Mouse (Mus musculus) intestine, embryonic 15.5 days (tissue): ENCODE measurements around the gene Gpr183. TPM values are rescaled to one million over a fixed set of nuclear protein-coding genes. Genes with fewer than 3 reads are reported as not detected.

ENCODE experiments used
- ATAC-seq: fragments of 200-750 bp; cut with Nextera tagmentation; 2 replicates; pipeline ENCODE4 v1.8.0; 2017; ENCODE audit warnings: moderate TSS enrichment, moderate library complexity
- H3K27ac ChIP-seq: fragments of 300-500 bp; sonication (generic); 2 replicates; pipeline ENCODE4 v1.5.1; 2015; ENCODE audit warnings: mild to moderate bottlenecking, inconsistent platforms
- H3K27me3 ChIP-seq: fragments of 300-500 bp; sonication (generic); replicated peaks from 2 replicates; pipeline ENCODE4 v1.6.1; 2015; ENCODE audit warnings: inconsistent platforms
- H3K36me3 ChIP-seq: fragments of 300-500 bp; sonication (generic); 2 replicates; pipeline ENCODE4 v1.6.1; 2015; ENCODE audit warnings: inconsistent platforms
- H3K4me1 ChIP-seq: fragments of 300-500 bp; sonication (generic); replicated peaks from 2 replicates; pipeline ENCODE4 v1.6.1; 2015; ENCODE audit warnings: inconsistent platforms
- H3K4me2 ChIP-seq: fragments of 300-500 bp; sonication (generic); replicated peaks from 2 replicates; pipeline ENCODE4 v1.6.1; 2015; ENCODE audit warnings: mild to moderate bottlenecking, inconsistent platforms
- H3K4me3 ChIP-seq: fragments of 300-500 bp; sonication (generic); replicated peaks from 2 replicates; pipeline ENCODE4 v1.5.1; 2015; ENCODE audit warnings: inconsistent platforms
- H3K9ac ChIP-seq: fragments of 300-500 bp; sonication (generic); 2 replicates; pipeline ENCODE4 v1.6.1; 2015; ENCODE audit warnings: inconsistent platforms
- H3K9me3 ChIP-seq: fragments of 300-500 bp; sonication (generic); 2 replicates; pipeline ENCODE4 v1.6.1; 2016; ENCODE audit warnings: inconsistent platforms
- WGBS: fragments of 180-500 bp; shearing (Covaris S2); methylation state at CpG from one replicate; pipeline ENCODE4 v1.1.7; 2015; 5-methylcytosine and 5-hydroxymethylcytosine counted together
- polyA plus RNA-seq: library from polyadenylated mRNA; unstranded; fragments of >200 nt; fragmentation: Nextera tagmentation; extraction: Ambion mirVana; gene quantifications from 2 replicates; pipeline ENCODE4 v1.2.1, GENCODE M21; 2015

Gene Gpr183
- polyA plus RNA-seq, 1 experiment from 2014 or later = 3.7 TPM

GRCm38 (mm10) chr14:121996786-121997185 lies 31.8 kb upstream of the Gpr183 start:
- Histone ChIP-seq H3K36me3 (peaks cover 3% of the 10 kb centered on the region; the same call in 1 of the 2 replicates), H3K4me2 (no peak overlapping the region), H3K4me3 (no peak overlapping the region), H3K4me1 (no peaks in the 10 kb centered on the region), H3K9me3 (no peaks in the 10 kb centered on the region), H3K9ac (no peak overlapping the region), H3K27ac (no peak overlapping the region), H3K27me3 (no peaks in the 10 kb centered on the region)
- no peak for ATAC-seq
- 81% methylated on average over 8 of the region's 8 CpGs for WGBS

GRCm38 (mm10) chr14:121995557-121995870 lies 30.5 kb upstream of the Gpr183 start:
- 76% methylated on average over 1 of the region's 1 CpGs for WGBS
- H3K27ac ChIP-seq = no peak overlapping the region
- ATAC-seq = no peak

DNA sequence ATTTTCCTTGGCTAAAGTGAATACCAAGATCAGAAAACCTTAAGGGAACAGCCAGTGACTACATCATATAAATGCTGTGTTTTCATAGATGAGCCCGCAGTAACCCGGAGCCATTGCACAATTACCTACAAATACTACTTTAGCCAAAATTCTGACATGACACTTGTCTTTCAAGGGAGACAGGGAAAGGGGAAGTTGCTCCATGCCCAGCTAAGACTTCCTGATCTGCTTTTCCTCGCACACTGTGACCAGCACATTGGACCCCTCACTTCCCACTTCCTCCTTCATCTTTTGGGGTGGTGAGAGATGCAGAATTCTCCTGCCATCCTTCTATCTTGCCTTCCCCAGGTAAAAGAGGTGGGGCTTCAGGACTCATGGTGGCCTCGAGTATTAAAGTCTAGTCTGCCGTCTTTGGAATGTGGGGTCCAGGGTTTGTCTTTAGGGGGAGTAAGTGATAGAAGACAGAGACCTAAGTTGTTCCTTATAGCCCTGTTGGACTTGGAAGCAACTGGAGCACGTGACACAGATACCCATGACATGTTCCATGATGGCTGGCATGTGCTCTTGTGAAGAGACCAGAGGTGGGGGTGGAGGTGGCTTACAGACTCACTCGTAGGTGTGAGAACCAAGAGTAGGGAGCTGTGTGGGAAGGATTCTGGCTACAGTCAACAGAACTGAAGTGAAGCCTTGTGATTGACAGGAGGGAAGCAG lies 30.0 kb upstream of the Gpr183 start:
- H3K9me3 ChIP-seq = no peaks in the 10 kb centered on the region
- no peak overlapping the region for H3K9ac ChIP-seq
- no peaks in the 10 kb centered on the region for H3K4me1 ChIP-seq
- WGBS = 91% methylated on average over 7 of the region's 7 CpGs
- no peak for ATAC-seq
- H3K27ac ChIP-seq = no peak overlapping the region
- H3K36me3 ChIP-seq = peaks cover 3% of the 10 kb centered on the region; the same call in 1 of the 2 replicates
- no peaks in the 10 kb centered on the region for H3K27me3 ChIP-seq
- H3K4me2 ChIP-seq = no peak overlapping the region
- H3K4me3 ChIP-seq = no peak overlapping the region

More at GRCm38 (mm10) chr14:121995557-121995870, 30.5 kb upstream of the Gpr183 start:
- Histone ChIP-seq H3K9me3 (no peaks in the 10 kb centered on the region), H3K4me1 (no peaks in the 10 kb centered on the region), H3K27me3 (no peaks in the 10 kb centered on the region), H3K4me3 (no peak overlapping the region), H3K9ac (no peak overlapping the region), H3K4me2 (no peak overlapping the region), H3K36me3 (peaks cover 3% of the 10 kb centered on the region; the same call in 1 of the 2 replicates)

DNA sequence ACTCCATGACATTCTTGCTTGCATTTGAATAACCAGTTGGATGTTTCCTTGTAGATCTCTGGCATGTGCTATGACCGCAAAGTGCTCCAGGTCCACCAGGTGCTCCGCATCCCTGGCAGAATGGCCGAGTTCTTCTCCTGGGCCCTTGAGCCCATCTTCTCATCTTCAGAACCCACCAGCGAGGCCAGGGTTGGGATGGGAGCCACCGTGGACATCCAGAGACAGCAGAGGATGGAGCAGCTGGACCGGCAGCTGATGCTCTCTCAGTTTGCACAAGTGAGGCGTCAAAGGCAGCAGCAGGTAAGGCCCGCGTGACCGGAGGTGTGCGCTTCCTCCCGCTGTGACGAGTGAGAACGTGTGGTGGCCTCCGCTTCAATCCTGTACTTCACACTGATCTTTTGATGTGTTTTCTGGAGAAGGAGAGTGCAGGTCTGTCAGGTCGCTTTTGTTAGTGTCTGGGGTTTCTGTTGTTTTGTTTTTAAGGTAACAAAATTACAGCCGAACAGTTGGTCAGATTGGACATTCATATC lies 29.2 kb upstream of the Gpr183 start:
- Histone ChIP-seq H3K4me3 (no peak overlapping the region), H3K9me3 (no peaks in the 10 kb centered on the region), H3K4me2 (no peak overlapping the region), H3K36me3 (peaks cover 3% of the 10 kb centered on the region; the same call in 1 of the 2 replicates), H3K9ac (no peak overlapping the region), H3K4me1 (no peaks in the 10 kb centered on the region), H3K27me3 (no peaks in the 10 kb centered on the region), H3K27ac (no peak overlapping the region)
- WGBS = 91% methylated on average over 17 of the region's 17 CpGs
- no peak for ATAC-seq

GRCm38 (mm10) chr14:121993616-121994015 lies 28.6 kb upstream of the Gpr183 start:
- Histone ChIP-seq H3K4me1 (no peaks in the 10 kb centered on the region), H3K9ac (no peak overlapping the region), H3K9me3 (no peaks in the 10 kb centered on the region), H3K27ac (no peak overlapping the region), H3K4me2 (no peak overlapping the region), H3K4me3 (no peak overlapping the region), H3K36me3 (peaks cover 3% of the 10 kb centered on the region; the same call in 1 of the 2 replicates), H3K27me3 (no peaks in the 10 kb centered on the region)
- 72% methylated on average over 4 of the region's 4 CpGs for WGBS
- no peak for ATAC-seq

DNA sequence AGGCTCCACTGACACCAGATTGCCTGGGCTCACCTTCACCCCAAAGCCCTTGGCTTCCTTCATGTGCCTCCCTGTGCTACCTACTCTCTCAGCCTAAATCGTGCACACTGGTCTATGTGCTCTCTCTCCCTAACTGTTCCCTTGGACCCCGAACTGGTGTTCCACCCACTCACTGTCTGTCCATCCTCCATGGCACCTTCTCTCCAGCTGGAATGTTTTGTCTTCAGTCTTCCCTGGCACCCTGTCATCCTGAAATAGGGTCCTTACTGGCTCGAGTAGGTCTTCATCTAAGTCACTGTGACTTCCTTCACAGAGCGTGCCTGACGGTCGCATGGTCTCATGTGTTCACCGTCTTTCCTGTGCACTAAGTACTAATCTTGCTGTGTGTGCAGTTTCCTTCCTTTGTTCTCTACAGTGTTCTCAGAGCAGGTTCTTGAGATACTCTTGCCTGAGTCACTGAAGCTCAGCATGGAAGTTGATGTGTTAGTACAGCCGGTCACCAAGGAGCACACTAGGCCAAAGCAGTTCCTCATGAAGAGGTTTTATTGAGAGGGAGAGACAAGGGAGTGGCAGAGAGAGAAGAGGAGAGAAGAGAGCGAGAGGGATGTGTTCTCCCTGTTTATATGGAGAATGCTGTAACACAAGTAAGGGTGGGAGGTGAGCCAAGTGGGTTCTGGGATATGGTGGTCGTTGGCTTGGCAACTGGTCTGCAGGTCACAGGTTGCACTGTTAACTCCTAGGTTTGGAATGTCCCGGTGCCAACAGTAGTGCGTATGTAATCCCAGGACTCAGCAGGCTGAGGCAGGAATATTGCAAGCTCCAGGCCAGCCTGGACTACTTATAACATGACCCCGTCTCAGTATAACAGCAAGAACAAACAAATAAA lies 27.6 kb upstream of the Gpr183 start:
- H3K27ac ChIP-seq = no peak overlapping the region
- no peak overlapping the region for H3K4me3 ChIP-seq
- H3K36me3 ChIP-seq = peaks cover 3% of the 10 kb centered on the region; the same call in 1 of the 2 replicates
- WGBS = 86% methylated on average over 13 of the region's 13 CpGs
- ATAC-seq = no peak
- no peaks in the 10 kb centered on the region for H3K27me3 ChIP-seq
- no peaks in the 10 kb centered on the region for H3K9me3 ChIP-seq
- H3K4me1 ChIP-seq = no peaks in the 10 kb centered on the region
- no peak overlapping the region for H3K9ac ChIP-seq
- no peak overlapping the region for H3K4me2 ChIP-seq

- Histone ChIP-seq H3K4me2 (no peak overlapping the region), H3K9me3 (no peaks in the 10 kb centered on the region), H3K9ac (no peak overlapping the region), H3K36me3 (peaks cover 3% of the 10 kb centered on the region; the same call in 1 of the 2 replicates), H3K4me3 (no peak overlapping the region), H3K27ac (no peak overlapping the region), H3K27me3 (no peaks in the 10 kb centered on the region), H3K4me1 (no peaks in the 10 kb centered on the region)
- no peak for ATAC-seq
Measured at GRCm38 (mm10) chr14:121991921-121992320, 26.9 kb upstream of the Gpr183 start.

DNA sequence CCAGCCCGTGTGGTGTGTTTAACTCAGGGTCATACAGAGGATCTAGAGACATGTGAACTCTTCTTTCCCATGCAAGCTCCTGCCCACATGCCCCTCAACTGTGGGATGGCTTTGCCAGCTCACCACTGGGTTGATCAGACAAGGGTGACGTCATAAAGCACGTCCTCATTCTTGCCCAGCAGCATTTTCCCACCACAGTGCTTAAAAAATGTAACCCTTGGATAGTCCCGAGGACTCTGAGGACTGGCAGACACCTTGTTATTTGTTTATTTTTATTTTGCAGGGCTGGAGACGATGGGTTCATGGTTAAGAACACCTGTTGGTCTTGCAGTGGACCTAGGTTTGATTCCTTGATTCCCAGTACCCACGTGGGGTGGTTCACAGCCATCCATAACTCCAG lies 25.9 kb upstream of the Gpr183 start:
- Histone ChIP-seq H3K4me3 (no peak overlapping the region), H3K36me3 (peaks cover 3% of the 10 kb centered on the region; the same call in 1 of the 2 replicates), H3K27ac (no peak overlapping the region), H3K4me2 (no peak overlapping the region), H3K27me3 (no peaks in the 10 kb centered on the region), H3K9ac (no peak overlapping the region), H3K4me1 (no peaks in the 10 kb centered on the region), H3K9me3 (no peaks in the 10 kb centered on the region)
- 77% methylated on average over 6 of the region's 6 CpGs for WGBS
- no peak for ATAC-seq

- no peak overlapping the region for H3K4me2 ChIP-seq
- H3K9ac ChIP-seq = no peak overlapping the region
- no peak overlapping the region for H3K4me3 ChIP-seq
- no peaks in the 10 kb centered on the region for H3K9me3 ChIP-seq
- H3K27ac ChIP-seq = no peak overlapping the region
- H3K36me3 ChIP-seq = peaks cover 3% of the 10 kb centered on the region; the same call in 1 of the 2 replicates
- 90% methylated on average over 3 of the region's 3 CpGs for WGBS
- no peaks in the 10 kb centered on the region for H3K27me3 ChIP-seq
- ATAC-seq = no peak
- H3K4me1 ChIP-seq = no peaks in the 10 kb centered on the region
Measured at GRCm38 (mm10) chr14:121989869-121990268, 24.9 kb upstream of the Gpr183 start.

- 79% methylated on average over 3 of the region's 3 CpGs for WGBS
Measured at GRCm38 (mm10) chr14:121989331-121989730, 24.3 kb upstream of the Gpr183 start.

DNA sequence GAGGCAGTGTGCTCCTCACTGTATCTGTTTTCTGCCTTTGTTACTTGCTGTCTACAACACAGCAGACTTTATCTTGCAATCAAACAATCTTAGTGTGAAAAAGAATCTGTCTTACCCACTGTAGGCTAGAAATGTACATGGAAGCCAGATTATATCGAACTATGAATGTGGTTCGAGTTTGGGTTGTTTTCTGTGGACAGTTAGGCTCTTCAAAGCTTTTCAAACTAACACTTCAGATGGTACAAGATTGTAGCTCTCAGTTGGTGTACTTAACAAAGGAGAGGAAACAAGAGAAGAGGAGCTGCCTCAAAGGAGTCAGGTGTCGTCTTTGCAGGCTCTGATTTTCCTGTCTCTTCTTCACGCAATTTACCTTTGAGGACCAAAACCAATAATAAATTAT lies 22.7 kb upstream of the Gpr183 start:
- no peak for ATAC-seq
- Histone ChIP-seq H3K27ac (no peak overlapping the region), H3K27me3 (no peaks in the 10 kb centered on the region), H3K36me3 (no peaks in the 10 kb centered on the region), H3K4me1 (no peaks in the 10 kb centered on the region; the same call in 1 of the 2 replicates), H3K4me2 (no peak overlapping the region), H3K9me3 (no peaks in the 10 kb centered on the region), H3K4me3 (no peak overlapping the region), H3K9ac (no peak overlapping the region)
- WGBS = 79% methylated on average over 4 of the region's 4 CpGs

More at GRCm38 (mm10) chr14:121989331-121989730, 24.3 kb upstream of the Gpr183 start:
- ATAC-seq = no peak
- Histone ChIP-seq H3K9me3 (no peaks in the 10 kb centered on the region), H3K9ac (no peak overlapping the region), H3K4me3 (no peak overlapping the region), H3K27me3 (no peaks in the 10 kb centered on the region), H3K4me1 (no peaks in the 10 kb centered on the region), H3K27ac (no peak overlapping the region), H3K36me3 (peaks cover 3% of the 10 kb centered on the region; the same call in 1 of the 2 replicates), H3K4me2 (no peak overlapping the region)

DNA sequence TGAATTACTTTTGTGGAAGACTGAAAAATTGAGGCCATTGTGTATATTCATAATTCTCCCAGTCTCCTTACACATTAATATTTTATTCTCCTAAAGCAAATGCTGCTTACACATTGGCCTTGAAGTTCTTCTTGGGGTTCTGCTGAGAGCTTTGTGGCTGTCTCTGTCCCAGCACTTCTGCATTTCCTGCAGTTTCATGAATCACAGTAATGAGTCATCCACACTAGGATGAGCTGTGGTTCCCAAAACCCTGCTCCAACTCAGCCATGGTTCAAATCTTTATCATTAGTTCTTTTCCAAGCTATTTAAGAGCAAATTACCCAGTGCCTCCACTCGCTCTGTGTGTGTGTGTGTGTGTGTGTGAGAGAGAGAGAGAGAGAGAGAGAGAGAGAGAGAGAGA lies 22.3 kb upstream of the Gpr183 start:
- no peak overlapping the region for H3K9ac ChIP-seq
- no peak overlapping the region for H3K27ac ChIP-seq
- H3K27me3 ChIP-seq = no peaks in the 10 kb centered on the region
- no peak overlapping the region for H3K4me2 ChIP-seq
- no peak overlapping the region for H3K4me3 ChIP-seq
- 67% methylated on average over 1 of the region's 1 CpGs for WGBS
- no peaks in the 10 kb centered on the region; the same call in 1 of the 2 replicates for H3K4me1 ChIP-seq
- ATAC-seq = no peak
- H3K9me3 ChIP-seq = no peaks in the 10 kb centered on the region
- no peaks in the 10 kb centered on the region for H3K36me3 ChIP-seq
